Mouse (Mus musculus) hindbrain, embryonic 10.5 days (tissue): Measurements from ENCODE around the gene Kif2b. TPM values are rescaled to one million over a fixed set of nuclear protein-coding genes. Genes with fewer than 3 reads are reported as not detected.

Experiments used
- DNase-seq: peaks from one replicate; pipeline ENCODE4 v3.0.0-alpha.2; 2017; ENCODE audit warnings: low spot score
- H3K27ac ChIP-seq: fragments of 300-500 bp; sonication (generic); 2 replicates; pipeline ENCODE4 v1.5.1; 2016; ENCODE audit warnings: mild to moderate bottlenecking, moderate library complexity
- H3K27me3 ChIP-seq: fragments of 300-500 bp; sonication (generic); 2 replicates; pipeline ENCODE4 v1.6.1; 2016; ENCODE audit warnings: mild to moderate bottlenecking; ENCODE audit not compliant: poor library complexity, insufficient read depth, severe bottlenecking
- H3K36me3 ChIP-seq: fragments of 300-500 bp; sonication (generic); 2 replicates; pipeline ENCODE4 v1.6.1; 2016; ENCODE audit warnings: mild to moderate bottlenecking, moderate library complexity
- H3K4me1 ChIP-seq: fragments of 300-500 bp; sonication (generic); replicated peaks from 2 replicates; pipeline ENCODE4 v1.6.1; 2016; ENCODE audit warnings: mild to moderate bottlenecking
- H3K4me3 ChIP-seq: fragments of 300-500 bp; sonication (generic); 2 replicates; pipeline ENCODE4 v1.5.1; 2016; ENCODE audit warnings: mild to moderate bottlenecking, moderate library complexity
- H3K9me3 ChIP-seq: fragments of 300-500 bp; sonication (generic); 2 replicates; pipeline ENCODE4 v1.6.1; 2016; ENCODE audit warnings: mild to moderate bottlenecking, moderate library complexity
- WGBS: fragments of 180-500 bp; shearing (Covaris S2); methylation state at CpG from one replicate; pipeline ENCODE4 v1.1.7; 2016; 5-methylcytosine and 5-hydroxymethylcytosine counted together
- polyA plus RNA-seq: library from polyadenylated mRNA; unstranded; fragments of >200 nt; fragmentation: Nextera tagmentation; extraction: Ambion mirVana; gene quantifications from 2 replicates; pipeline ENCODE4 v1.2.1, GENCODE M21; 2016

Gene Kif2b
- polyA plus RNA-seq = not detected in 2 replicates

DNA sequence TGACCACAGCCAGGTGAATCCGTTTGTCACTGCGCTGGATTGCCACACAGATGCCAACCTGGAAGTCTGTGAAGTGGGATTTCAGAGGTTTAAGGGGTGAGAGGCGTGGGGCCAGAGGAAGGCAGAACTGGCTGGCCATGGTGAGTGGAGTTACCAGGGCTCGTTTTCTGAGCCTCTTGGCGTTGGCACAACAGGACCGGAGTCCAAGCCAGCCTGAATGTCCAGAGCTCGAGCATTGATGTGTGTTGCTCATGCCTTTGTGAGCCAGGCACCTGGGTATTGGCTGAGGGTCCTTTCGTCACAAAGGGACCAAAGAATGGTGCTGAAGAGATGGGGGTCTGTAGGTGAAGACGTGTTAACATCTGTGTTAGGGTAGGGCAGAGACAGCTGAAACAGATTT is at the start of gene Kif2b:
Gene Kif2b (minus strand): TSS at position 242 of the 400 bp plus-strand sequence.
- no peaks in the 10 kb centered on the region for H3K9me3 ChIP-seq

DNA sequence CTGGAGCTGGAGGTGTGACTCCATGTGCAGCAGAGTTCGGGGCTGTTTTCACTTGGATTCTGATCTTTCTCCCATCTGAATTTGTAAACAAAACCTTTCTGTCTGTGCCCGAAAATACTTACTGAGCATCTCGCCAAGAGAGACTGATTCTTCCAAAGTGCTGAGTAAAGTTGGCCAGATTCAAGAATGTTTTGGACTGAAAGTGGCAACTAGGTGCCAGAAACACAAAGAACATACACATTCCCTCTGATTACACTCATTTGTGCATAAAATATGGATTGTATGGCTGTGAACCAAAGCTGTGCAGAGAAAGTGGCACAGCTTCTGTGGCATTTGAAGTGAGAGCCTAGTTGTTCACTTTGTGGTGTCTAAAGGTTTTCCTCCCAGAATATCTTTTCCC is 15.7 kb upstream of the Kif2b start:
- Histone ChIP-seq H3K4me1 (no peaks in the 10 kb centered on the region), H3K36me3 (no peaks in the 10 kb centered on the region), H3K4me3 (no peak overlapping the region), H3K27ac (no peak overlapping the region), H3K27me3 (no peaks in the 10 kb centered on the region), H3K9me3 (no peaks in the 10 kb centered on the region)
- 81% methylated on average over 3 of the region's 3 CpGs for WGBS
- DNase-seq = no peak

More for the DNA sequence above, at the start of gene Kif2b:
- H3K27ac ChIP-seq = no peak within 1 kb of the TSS
- H3K4me1 ChIP-seq = no peaks in the 10 kb centered on the region
- H3K36me3 ChIP-seq = no peaks in the 10 kb centered on the region
- WGBS = 87% methylated on average over 9 of the region's 9 CpGs
- DNase-seq = no peak
- H3K27me3 ChIP-seq = no peaks in the 10 kb centered on the region
- no peak within 1 kb of the TSS for H3K4me3 ChIP-seq

DNA sequence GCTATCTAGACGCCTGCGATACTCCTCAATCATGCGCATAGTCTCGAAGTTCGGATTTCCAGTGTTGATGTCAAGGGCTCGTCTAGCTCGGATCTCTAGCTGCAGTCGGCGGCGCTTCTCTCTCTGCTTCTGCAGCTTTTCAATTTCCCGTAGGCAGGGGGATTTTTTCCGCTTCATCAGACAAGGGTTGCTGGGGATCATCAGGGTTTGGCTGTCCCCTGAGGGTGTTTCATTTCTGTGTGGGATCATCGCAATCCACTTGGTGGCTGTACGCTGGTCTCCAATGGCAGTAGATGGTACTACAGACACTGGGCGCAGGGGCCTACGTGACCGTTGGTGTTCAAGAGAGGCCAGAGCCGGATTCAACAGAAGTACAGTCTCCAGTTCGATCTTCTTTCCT is 502 bp downstream of the Kif2b start:
- Histone ChIP-seq H3K36me3 (no peaks in the 10 kb centered on the region), H3K4me3 (no peak overlapping the region), H3K9me3 (no peaks in the 10 kb centered on the region), H3K4me1 (no peaks in the 10 kb centered on the region), H3K27me3 (no peaks in the 10 kb centered on the region), H3K27ac (no peak overlapping the region)
- no peak for DNase-seq
- 92% methylated on average over 19 of the region's 19 CpGs for WGBS

- Histone ChIP-seq H3K9me3 (no peaks in the 10 kb centered on the region), H3K36me3 (no peaks in the 10 kb centered on the region), H3K27me3 (no peaks in the 10 kb centered on the region), H3K4me3 (no peak overlapping the region), H3K27ac (no peak overlapping the region), H3K4me1 (no peaks in the 10 kb centered on the region)
- no peak for DNase-seq
- WGBS = 93% methylated on average over 8 of the region's 8 CpGs
Observed at GRCm38 (mm10) chr11:91575406-91575805, 2.0 kb downstream of the Kif2b start.

DNA sequence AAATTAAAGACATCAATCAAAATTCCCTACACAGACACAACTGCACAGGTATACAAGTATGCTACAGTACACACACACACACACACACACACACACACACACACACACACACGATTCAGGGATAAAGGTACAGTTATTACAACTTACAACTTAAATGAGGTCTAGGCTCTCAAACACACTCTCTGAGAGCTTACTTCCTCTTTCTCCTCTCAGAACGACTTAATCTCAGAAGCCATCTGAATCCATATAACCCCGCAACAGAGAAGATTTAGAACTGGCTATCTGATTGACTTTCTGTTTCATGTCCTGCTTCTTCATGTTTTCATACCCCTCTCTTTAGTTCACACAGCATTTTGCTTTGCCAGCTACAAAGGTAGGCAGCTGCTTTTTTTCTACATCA is 2.9 kb downstream of the Kif2b start:
- DNase-seq = no peak
- Histone ChIP-seq H3K4me3 (no peak overlapping the region), H3K9me3 (no peaks in the 10 kb centered on the region), H3K36me3 (no peaks in the 10 kb centered on the region), H3K4me1 (no peaks in the 10 kb centered on the region), H3K27me3 (no peaks in the 10 kb centered on the region), H3K27ac (no peak overlapping the region)
- WGBS = 81% methylated on average over 3 of the region's 3 CpGs

DNA sequence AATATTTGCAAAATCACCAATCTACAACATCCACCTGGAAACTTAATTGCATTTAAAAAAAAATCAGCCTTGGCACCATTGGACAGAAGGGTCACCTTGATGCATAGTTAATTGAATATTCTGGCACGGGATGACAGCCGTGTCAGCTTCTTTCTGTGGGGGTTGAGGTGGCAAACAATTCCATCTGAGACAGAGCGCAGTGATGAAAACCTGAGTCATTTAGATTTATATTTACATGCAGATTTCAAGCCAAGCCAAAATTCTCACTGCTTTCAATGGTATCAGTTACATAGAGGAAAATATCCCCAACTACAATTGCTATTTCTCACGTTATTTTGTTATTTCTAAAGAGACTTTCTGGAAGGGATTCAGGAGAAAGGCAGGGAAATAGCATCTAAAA is 46.6 kb downstream of the Kif2b start:
- no peak for DNase-seq
- H3K27me3 ChIP-seq = no peaks in the 10 kb centered on the region
- no peaks in the 10 kb centered on the region for H3K4me1 ChIP-seq
- WGBS = 79% methylated on average over 4 of the region's 4 CpGs
- H3K4me3 ChIP-seq = no peak overlapping the region
- no peak overlapping the region for H3K27ac ChIP-seq
- no peaks in the 10 kb centered on the region for H3K36me3 ChIP-seq
- no peaks in the 10 kb centered on the region for H3K9me3 ChIP-seq
